Mouse (Mus musculus): ENCODE results near the gene Gm5965.

GRCm38 (mm10) chr16:88786786-88787185, 9.1 kb downstream of the Gm5965 start:
- TF ChIP-seq POLR2A (IDR thresholded peaks at IDR 0.05; ENCODE audit: low read depth, low read length) (no peak), CTCF (conservative IDR thresholded peaks at IDR 0.05; ENCODE audit: insufficient read depth, insufficient read length, low read depth, low read length) (no peak)

Measured in kidney, adult 2 months (tissue).